Mouse (Mus musculus): Measurements from ENCODE around the gene Diras2. TPM values are rescaled to one million over a fixed set of nuclear protein-coding genes. Genes with fewer than 3 reads are reported as not detected.

Diras2 gene
- total RNA-seq (2021) = 1 to 10 TPM; 3.0 to 4.3 TPM
- long read RNA-seq, experiment 1, full-length matches to known transcripts = 4 of 4 reads
- long read RNA-seq, experiment 1, partial matches to known transcripts = 0 of 4 reads
- long read RNA-seq, experiment 1, other reads (novel, unspliced or antisense) = 0 of 4 reads
- long read RNA-seq, experiment 2, full-length matches to known transcripts = 1 of 4 reads
- long read RNA-seq, experiment 2, partial matches to known transcripts = 0 of 4 reads
- long read RNA-seq, experiment 2, other reads (novel, unspliced or antisense) = 3 of 4 reads

- DNase-seq (ENCODE audit: low spot score in 2 of 2) = no peak
These were observed at the start of gene Diras2 for GRCm38 (mm10) chr13:52531121-52531520. Diras2 (minus strand) TSS chr13:52531279.

GRCm38 (mm10) chr13:52578776-52579175 is 47.7 kb upstream of the Diras2 start:
- no peak for DNase-seq (ENCODE audit: low spot score in 2 of 2)

GRCm38 (mm10) chr13:52577939-52578338 is 46.9 kb upstream of the Diras2 start:
- DNase-seq (ENCODE audit: low spot score in 2 of 2) = no peak

GRCm38 (mm10) chr13:52577326-52577920 is 46.3 kb upstream of the Diras2 start:
- no peak for DNase-seq (ENCODE audit: low spot score in 2 of 2)

- DNase-seq (ENCODE audit: low spot score in 2 of 2) = no peak
These were observed 45.8 kb upstream of the Diras2 start for GRCm38 (mm10) chr13:52576841-52577240.

- no peak for DNase-seq (ENCODE audit: low spot score in 2 of 2)
These were observed 45.0 kb upstream of the Diras2 start for GRCm38 (mm10) chr13:52576021-52576614.

- no peak for DNase-seq (ENCODE audit: low spot score in 2 of 2)
These were observed 44.4 kb upstream of the Diras2 start for GRCm38 (mm10) chr13:52575483-52575882.

- DNase-seq (ENCODE audit: low spot score in 2 of 2) = no peak
These were observed 43.2 kb upstream of the Diras2 start for GRCm38 (mm10) chr13:52574311-52574710.

GRCm38 (mm10) chr13:52572451-52573446 is 41.7 kb upstream of the Diras2 start:
- DNase-seq (ENCODE audit: low spot score in 2 of 2) = no peak

- DNase-seq (ENCODE audit: low spot score in 2 of 2) = no peak
These were observed 40.7 kb upstream of the Diras2 start for GRCm38 (mm10) chr13:52571591-52572384.

- no peak for DNase-seq (ENCODE audit: low spot score in 2 of 2)
These were observed 39.2 kb upstream of the Diras2 start for GRCm38 (mm10) chr13:52570276-52570675.

GRCm38 (mm10) chr13:52569194-52569769 is 38.2 kb upstream of the Diras2 start:
- no peak for DNase-seq (ENCODE audit: low spot score in 2 of 2)

GRCm38 (mm10) chr13:52566777-52567176 is 35.7 kb upstream of the Diras2 start:
- no peak for DNase-seq (ENCODE audit: low spot score in 2 of 2)

- no peak for DNase-seq (ENCODE audit: low spot score in 2 of 2)
These were observed 35.2 kb upstream of the Diras2 start for GRCm38 (mm10) chr13:52566188-52566760.

- no peak for DNase-seq (ENCODE audit: low spot score in 2 of 2)
These were observed 34.1 kb upstream of the Diras2 start for GRCm38 (mm10) chr13:52565103-52565739.

- DNase-seq (ENCODE audit: low spot score in 2 of 2) = no peak
These were observed 31.1 kb upstream of the Diras2 start for GRCm38 (mm10) chr13:52562166-52562571.

- DNase-seq (ENCODE audit: low spot score in 2 of 2) = no peak
These were observed 30.5 kb upstream of the Diras2 start for GRCm38 (mm10) chr13:52561367-52562165.

GRCm38 (mm10) chr13:52557421-52557820 is 26.3 kb upstream of the Diras2 start:
- DNase-seq (ENCODE audit: low spot score in 2 of 2) = no peak
